Mouse (Mus musculus) limb, embryonic 11.5 days (tissue): Measurements from ENCODE around the gene Dnah12. TPM values are rescaled to one million over a fixed set of nuclear protein-coding genes. Genes with fewer than 3 reads are reported as not detected.

Experiments
- ATAC-seq: fragments of 200-750 bp; cut with Nextera tagmentation; 2 replicates; pipeline ENCODE4 v1.8.0; 2017; ENCODE audit warnings: low read depth; ENCODE audit not compliant: insufficient number of reproducible peaks, low FRiP score, low TSS enrichment
- DNase-seq: peaks from one replicate; pipeline ENCODE4 v3.0.0-alpha.2; 2015; ENCODE audit warnings: low spot score
- H3K27ac ChIP-seq: fragments of 300-500 bp; sonication (generic); replicated peaks from 2 replicates; pipeline ENCODE4 v1.5.1; 2014; ENCODE audit warnings: low read depth, mild to moderate bottlenecking, low read length
- H3K27me3 ChIP-seq: fragments of 300-500 bp; sonication (generic); 2 replicates; pipeline ENCODE4 v1.6.1; 2014; ENCODE audit warnings: mild to moderate bottlenecking, low read length, mixed read lengths; ENCODE audit not compliant: control insufficient read depth, insufficient read depth
- H3K36me3 ChIP-seq: fragments of 300-500 bp; sonication (generic); 2 replicates; pipeline ENCODE4 v1.6.1; 2014; ENCODE audit warnings: mild to moderate bottlenecking, low read length, moderate library complexity, mixed read lengths; ENCODE audit not compliant: control insufficient read depth, insufficient read depth
- H3K4me1 ChIP-seq: fragments of 300-500 bp; sonication (generic); 2 replicates; pipeline ENCODE4 v1.6.1; 2014; ENCODE audit warnings: low read length, mixed read lengths; ENCODE audit not compliant: control insufficient read depth, insufficient read depth
- H3K4me2 ChIP-seq: fragments of 300-500 bp; sonication (generic); 2 replicates; pipeline ENCODE4 v1.6.1; 2014; ENCODE audit warnings: low read depth, mild to moderate bottlenecking, moderate library complexity; ENCODE audit not compliant: severe bottlenecking
- H3K4me3 ChIP-seq: fragments of 300-500 bp; sonication (generic); 2 replicates; pipeline ENCODE4 v1.5.1; 2014; ENCODE audit warnings: low read depth, low read length
- H3K9ac ChIP-seq: fragments of 300-500 bp; sonication (generic); 2 replicates; pipeline ENCODE4 v1.6.1; 2014; ENCODE audit warnings: mild to moderate bottlenecking, low read length
- H3K9me3 ChIP-seq: fragments of 300-500 bp; sonication (generic); 2 replicates; pipeline ENCODE4 v1.6.1; 2016; ENCODE audit warnings: low read length; ENCODE audit not compliant: control insufficient read depth
- WGBS: fragments of 180-500 bp; shearing (Covaris S2); extraction: QIAGEN DNeasy Blood & Tissue Kit; methylation state at CpG from one replicate; pipeline ENCODE4 v1.1.7; 2014; 5-methylcytosine and 5-hydroxymethylcytosine counted together
- polyA plus RNA-seq: library from polyadenylated mRNA; unstranded; fragments of >200 nt; fragmentation: Nextera tagmentation; extraction: Ambion mirVana; gene quantifications from 2 replicates; pipeline ENCODE4 v1.2.1, GENCODE M21; 2014

Gene Dnah12
- not detected in 2 replicates for polyA plus RNA-seq

GRCm38 (mm10) chr14:26692974-26693373, at the start of gene Dnah12:
Gene Dnah12, plus strand, starts transcription at chr14:26693274.
- Histone ChIP-seq H3K4me3 (no peak within 1 kb of the TSS), H3K36me3 (no peaks in the 10 kb centered on the region), H3K4me2 (no peak within 1 kb of the TSS), H3K27me3 (no peaks in the 10 kb centered on the region), H3K27ac (no peak within 1 kb of the TSS), H3K9ac (no peak within 1 kb of the TSS), H3K4me1 (no peaks in the 10 kb centered on the region), H3K9me3 (no peaks in the 10 kb centered on the region)
- 85% methylated on average over 3 of the region's 3 CpGs for WGBS
- DNase-seq (no peak), ATAC-seq (no peak)

GRCm38 (mm10) chr14:26645989-26646650, 47.0 kb upstream of the Dnah12 start:
- H3K4me1 ChIP-seq, result no peaks in the 10 kb centered on the region
- peak overlapping the region; percentile 5; the same call in 1 of the 2 replicates for H3K4me2 ChIP-seq
- DNase-seq (no peak), ATAC-seq (no peak)
- H3K4me3 ChIP-seq, result no peak overlapping the region
- no peaks in the 10 kb centered on the region for H3K27me3 ChIP-seq
- 0 out of 2 replicates have a peak, but pooled peaks cover 2% of the 10 kb centered on the region for H3K36me3 ChIP-seq
- H3K9me3 ChIP-seq, result no peaks in the 10 kb centered on the region
- WGBS, result 58% methylated on average over 5 of the region's 5 CpGs
- H3K9ac ChIP-seq, result no peak overlapping the region
- H3K27ac ChIP-seq, result peak overlapping the region; percentile 16; the same call in 1 of the 2 replicates

GRCm38 (mm10) chr14:26647811-26648210, 45.3 kb upstream of the Dnah12 start:
- no peak overlapping the region for H3K4me2 ChIP-seq
- H3K36me3 ChIP-seq, result 0 out of 2 replicates have a peak, but pooled peaks cover 2% of the 10 kb centered on the region

GRCm38 (mm10) chr14:26651901-26652300, 41.2 kb upstream of the Dnah12 start:
- H3K9ac ChIP-seq, result no peak overlapping the region
- no peak overlapping the region for H3K4me3 ChIP-seq
- H3K27me3 ChIP-seq, result no peaks in the 10 kb centered on the region
- H3K36me3 ChIP-seq, result peaks cover 9% of the 10 kb centered on the region; the same call in 1 of the 2 replicates
- no peak overlapping the region for H3K4me2 ChIP-seq
- ATAC-seq (no peak), DNase-seq (no peak)
- H3K4me1 ChIP-seq, result no peaks in the 10 kb centered on the region
- H3K27ac ChIP-seq, result no peak overlapping the region
- no peaks in the 10 kb centered on the region for H3K9me3 ChIP-seq

More at GRCm38 (mm10) chr14:26647811-26648210, 45.3 kb upstream of the Dnah12 start:
- Histone ChIP-seq H3K27me3 (no peaks in the 10 kb centered on the region), H3K9ac (no peak overlapping the region), H3K4me1 (no peaks in the 10 kb centered on the region), H3K4me3 (no peak overlapping the region), H3K9me3 (no peaks in the 10 kb centered on the region), H3K27ac (no peak overlapping the region)
- 90% methylated on average over 2 of the region's 2 CpGs for WGBS
- ATAC-seq, result no peak
- no peak for DNase-seq

GRCm38 (mm10) chr14:26658178-26658577, 34.9 kb upstream of the Dnah12 start:
- Histone ChIP-seq H3K36me3 (peaks cover 13% of the 10 kb centered on the region; the same call in 1 of the 2 replicates), H3K27me3 (no peaks in the 10 kb centered on the region)
- no peak for ATAC-seq

GRCm38 (mm10) chr14:26660233-26660632, 32.8 kb upstream of the Dnah12 start:
- DNase-seq (no peak), ATAC-seq (no peak)
- Histone ChIP-seq H3K9me3 (no peaks in the 10 kb centered on the region), H3K36me3 (peaks cover 9% of the 10 kb centered on the region; the same call in 1 of the 2 replicates), H3K9ac (no peak overlapping the region), H3K4me2 (no peak overlapping the region), H3K27me3 (no peaks in the 10 kb centered on the region), H3K4me3 (no peak overlapping the region), H3K4me1 (no peaks in the 10 kb centered on the region), H3K27ac (no peak overlapping the region)
- WGBS, result 97% methylated on average over 1 of the region's 1 CpGs

More at GRCm38 (mm10) chr14:26658178-26658577, 34.9 kb upstream of the Dnah12 start:
- H3K4me3 ChIP-seq, result no peak overlapping the region
- DNase-seq, result no peak
- no peak overlapping the region for H3K27ac ChIP-seq
- no peaks in the 10 kb centered on the region for H3K9me3 ChIP-seq
- H3K4me2 ChIP-seq, result no peak overlapping the region
- no peak overlapping the region for H3K9ac ChIP-seq
- H3K4me1 ChIP-seq, result no peaks in the 10 kb centered on the region

- H3K27ac ChIP-seq, result no peak overlapping the region
- no peak overlapping the region for H3K9ac ChIP-seq
- no peak for ATAC-seq
These were observed 31.1 kb upstream of the Dnah12 start for GRCm38 (mm10) chr14:26662016-26662415.

GRCm38 (mm10) chr14:26662488-26662887, 30.6 kb upstream of the Dnah12 start:
- H3K36me3 ChIP-seq, result peaks cover 7% of the 10 kb centered on the region; the same call in 1 of the 2 replicates
- DNase-seq (no peak), ATAC-seq (no peak)

More at GRCm38 (mm10) chr14:26662016-26662415, 31.1 kb upstream of the Dnah12 start:
- 67% methylated on average over 3 of the region's 3 CpGs for WGBS
- DNase-seq, result no peak
- no peak overlapping the region for H3K4me2 ChIP-seq
- no peak overlapping the region for H3K4me3 ChIP-seq
- no peaks in the 10 kb centered on the region for H3K9me3 ChIP-seq
- H3K4me1 ChIP-seq, result 0 out of 2 replicates have a peak, but pooled peaks cover under 1% of the 10 kb centered on the region
- H3K27me3 ChIP-seq, result no peaks in the 10 kb centered on the region
- peaks cover 10% of the 10 kb centered on the region; the same call in 1 of the 2 replicates for H3K36me3 ChIP-seq

More at GRCm38 (mm10) chr14:26662488-26662887, 30.6 kb upstream of the Dnah12 start:
- 86% methylated on average over 2 of the region's 2 CpGs for WGBS
- H3K4me1 ChIP-seq, result 0 out of 2 replicates have a peak, but pooled peaks cover 3% of the 10 kb centered on the region
- H3K9me3 ChIP-seq, result no peaks in the 10 kb centered on the region
- H3K4me3 ChIP-seq, result no peak overlapping the region
- H3K4me2 ChIP-seq, result no peak overlapping the region
- no peak overlapping the region for H3K27ac ChIP-seq
- no peaks in the 10 kb centered on the region for H3K27me3 ChIP-seq
- H3K9ac ChIP-seq, result no peak overlapping the region
